Mouse (Mus musculus) bone marrow, adult 2 months (tissue): ENCODE measurements around the gene Specc1. TPM values are rescaled to one million over a fixed set of nuclear protein-coding genes. Genes with fewer than 3 reads are reported as not detected.

Experiments
- H3K27ac ChIP-seq: fragments of 200-500 bp; 2 replicates; pipeline ENCODE4 v1.5.1; 2012; ENCODE audit warnings: low read depth, mild to moderate bottlenecking, control low read depth, inconsistent platforms, low read length; ENCODE audit not compliant: control insufficient read depth, poor library complexity, insufficient read depth
- H3K4me1 ChIP-seq: fragments of 200-500 bp; 2 replicates; pipeline ENCODE4 v1.6.1; 2011; ENCODE audit warnings: low read length; ENCODE audit not compliant: control insufficient read depth, insufficient read depth
- H3K4me3 ChIP-seq: fragments of 200-500 bp; replicated peaks from 2 replicates; pipeline ENCODE3; 2011; ENCODE audit warnings: mild to moderate bottlenecking, low read depth, low read length, control low read depth; ENCODE audit not compliant: control insufficient read depth
- CTCF ChIP-seq: fragments of 200-500 bp; IDR thresholded peaks from 2 replicates; pipeline ENCODE4 v1.5.1; 2011; ENCODE audit warnings: low read length, control low read depth; ENCODE audit not compliant: control insufficient read depth, insufficient read depth
- POLR2A ChIP-seq: fragments of 200-500 bp; IDR thresholded peaks from 2 replicates; pipeline ENCODE4 v1.6.1; 2011; ENCODE audit warnings: low read depth, mild to moderate bottlenecking, control low read depth, low read length, borderline replicate concordance; ENCODE audit not compliant: control insufficient read depth
- WGBS: fragments of 180-500 bp; shearing (Covaris S2); methylation state at CpG from one replicate; pipeline ENCODE4 v1.1.7; 2018; 5-methylcytosine and 5-hydroxymethylcytosine counted together
- polyA plus RNA-seq: library from polyadenylated mRNA; stranded (reverse); fragments of >200 nt; gene quantifications from 2 replicates; pipeline ENCODE4 v1.2.4, GENCODE M21; 2011; ENCODE audit warnings: low replicate concordance; ENCODE audit not compliant: missing spikeins, insufficient read depth, insufficient read length

Gene Specc1
- polyA plus RNA-seq, 1 experiment = 73.8 TPM

DNA sequence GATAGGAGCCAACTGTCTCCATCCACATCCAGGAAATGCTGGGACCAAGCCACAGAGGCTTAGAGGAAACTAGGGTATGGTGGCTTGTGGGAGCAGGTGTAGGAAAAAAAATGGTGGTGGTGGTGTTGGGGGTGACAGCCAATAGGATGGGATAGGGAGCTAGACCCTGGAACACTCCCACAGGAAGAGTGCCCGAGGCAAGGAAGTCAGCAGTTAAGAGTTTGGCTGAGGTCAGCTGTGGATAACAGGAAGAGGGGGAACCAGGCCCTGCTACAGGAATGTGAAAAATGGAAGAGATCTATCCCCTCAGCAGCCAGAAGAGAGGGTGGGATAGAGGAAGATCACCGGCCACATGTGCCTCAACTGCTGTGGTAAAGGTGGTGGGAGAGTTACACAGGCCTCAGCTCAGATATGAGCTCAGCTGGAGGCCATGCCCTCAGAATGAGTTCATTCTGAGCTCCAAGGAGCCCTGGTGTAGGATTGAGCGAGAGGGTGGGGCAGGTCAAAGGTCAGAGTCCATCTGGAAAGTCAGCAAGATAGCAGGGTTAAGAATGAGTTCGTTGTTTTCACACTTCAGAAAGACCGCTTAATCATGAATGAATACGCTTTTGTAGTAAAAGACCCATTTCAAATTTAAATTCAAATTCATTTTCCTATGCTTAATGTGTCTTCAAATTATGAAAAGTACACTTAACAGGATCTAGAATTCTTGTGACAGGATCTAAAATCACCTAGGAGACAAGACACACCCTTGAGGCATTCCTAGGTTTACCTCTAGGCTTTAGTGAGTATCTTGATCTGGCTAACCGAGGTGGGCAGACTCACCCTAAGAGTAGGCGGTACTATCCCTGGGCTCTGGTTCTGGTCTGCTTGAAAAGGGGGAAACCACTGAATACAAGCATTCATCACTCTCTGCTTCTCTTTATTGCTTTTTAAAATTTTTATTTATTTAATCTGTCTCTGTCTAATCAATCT is 94.1 kb downstream of the Specc1 start:
- WGBS = 86% methylated on average over 8 of the region's 8 CpGs
- no peak overlapping the region for H3K27ac ChIP-seq
- no peak overlapping the region for H3K4me3 ChIP-seq
- TF ChIP-seq POLR2A (no peak), CTCF (no peak)
- no peaks in the 10 kb centered on the region; the same call in 1 of the 2 replicates for H3K4me1 ChIP-seq

DNA sequence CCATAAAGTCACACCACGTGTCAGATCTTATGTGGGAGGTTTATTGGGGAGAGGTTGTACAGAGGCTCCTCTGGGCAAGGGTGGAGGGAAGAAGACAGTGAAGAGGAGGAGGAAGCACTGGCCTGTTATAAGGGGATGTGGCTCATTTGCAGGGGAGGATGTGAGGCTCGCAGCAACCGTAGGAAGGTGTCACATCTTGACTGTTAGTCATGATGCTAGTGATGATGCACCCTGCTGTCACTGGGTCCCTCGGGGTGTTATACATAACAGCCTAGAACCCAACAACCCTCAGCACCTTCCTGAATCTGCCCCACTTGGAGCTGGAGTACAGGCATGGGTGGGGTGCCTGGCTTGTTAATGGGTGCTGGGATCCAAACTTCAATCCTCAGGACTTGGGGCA is 94.9 kb downstream of the Specc1 start:
- no peak overlapping the region for H3K4me3 ChIP-seq
- H3K4me1 ChIP-seq = no peaks in the 10 kb centered on the region; the same call in 1 of the 2 replicates
- 64% methylated on average over 4 of the region's 4 CpGs for WGBS
- TF ChIP-seq CTCF = no peak
- no peak for TF ChIP-seq POLR2A
- no peak overlapping the region for H3K27ac ChIP-seq

DNA sequence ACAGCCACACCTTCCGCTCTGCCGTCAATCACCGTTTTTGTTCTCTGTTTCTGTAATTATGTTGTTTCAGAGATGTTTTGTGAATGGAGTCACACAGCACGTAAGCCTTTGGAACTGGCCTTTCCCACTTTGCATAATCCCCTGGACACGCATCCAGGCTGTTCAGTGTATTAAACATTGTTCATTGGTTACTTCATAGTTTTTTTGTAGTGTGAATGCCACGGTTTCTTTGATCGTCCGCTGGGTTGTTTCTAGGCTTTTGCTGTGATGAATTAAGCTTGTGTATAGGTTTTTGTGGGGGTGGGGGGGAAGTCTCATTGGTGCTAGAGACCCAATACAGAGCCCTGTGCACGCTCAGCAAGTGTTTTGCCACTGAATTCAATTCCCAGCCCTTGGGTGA is 97.4 kb downstream of the Specc1 start:
- WGBS = 95% methylated on average over 9 of the region's 9 CpGs
- no peak overlapping the region for H3K27ac ChIP-seq
- H3K4me1 ChIP-seq = no peaks in the 10 kb centered on the region; the same call in 1 of the 2 replicates
- TF ChIP-seq POLR2A = no peak
- TF ChIP-seq CTCF = no peak
- no peak overlapping the region for H3K4me3 ChIP-seq

DNA sequence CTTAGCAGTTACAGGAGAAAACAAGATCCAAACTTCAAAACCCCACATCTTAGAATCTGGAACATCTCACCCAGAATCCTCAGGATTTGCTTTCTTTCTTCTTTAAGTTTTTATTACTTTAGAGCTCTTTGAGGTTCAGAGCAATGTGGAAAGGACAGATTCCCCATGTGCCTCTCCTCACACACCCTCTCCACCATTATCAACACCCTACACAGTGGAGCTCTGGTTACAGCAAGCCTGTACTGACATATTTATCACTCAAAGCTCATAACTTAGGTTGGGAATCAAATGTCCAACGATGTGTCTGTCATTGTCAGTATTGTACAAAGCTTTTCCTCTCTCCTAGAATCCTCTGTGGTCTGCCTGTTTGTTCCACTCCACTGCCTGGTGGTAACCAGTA is 108.0 kb downstream of the Specc1 start:
- H3K4me1 ChIP-seq = no peaks in the 10 kb centered on the region
- no peak overlapping the region for H3K4me3 ChIP-seq
- TF ChIP-seq CTCF (no peak), POLR2A (no peak)
- 14% methylated on average over 1 of the region's 1 CpGs for WGBS
- no peak overlapping the region for H3K27ac ChIP-seq

DNA sequence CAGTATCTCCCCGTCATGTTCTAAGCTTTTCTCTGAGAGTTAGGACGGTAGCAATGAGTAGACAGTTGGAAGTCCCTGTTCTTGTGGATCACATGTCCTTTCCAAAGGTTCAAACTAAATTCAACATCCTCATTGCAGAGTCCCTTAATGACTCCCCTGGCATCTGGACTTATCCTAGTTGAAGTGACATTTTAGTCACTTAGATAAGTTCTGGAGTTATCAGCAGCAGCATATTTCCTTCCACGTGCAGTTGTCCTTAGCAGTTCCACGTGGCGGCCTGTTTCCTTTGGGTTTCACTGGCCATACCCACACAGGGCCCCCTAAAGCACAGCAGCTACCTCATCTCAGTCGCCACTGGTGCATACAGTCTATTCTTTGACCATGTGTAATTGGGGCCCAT is 109.1 kb downstream of the Specc1 start:
- TF ChIP-seq CTCF (no peak), POLR2A (no peak)
- no peak overlapping the region for H3K27ac ChIP-seq
- H3K4me3 ChIP-seq = no peak overlapping the region
- H3K4me1 ChIP-seq = no peaks in the 10 kb centered on the region
- 38% methylated on average over 6 of the region's 6 CpGs for WGBS

DNA sequence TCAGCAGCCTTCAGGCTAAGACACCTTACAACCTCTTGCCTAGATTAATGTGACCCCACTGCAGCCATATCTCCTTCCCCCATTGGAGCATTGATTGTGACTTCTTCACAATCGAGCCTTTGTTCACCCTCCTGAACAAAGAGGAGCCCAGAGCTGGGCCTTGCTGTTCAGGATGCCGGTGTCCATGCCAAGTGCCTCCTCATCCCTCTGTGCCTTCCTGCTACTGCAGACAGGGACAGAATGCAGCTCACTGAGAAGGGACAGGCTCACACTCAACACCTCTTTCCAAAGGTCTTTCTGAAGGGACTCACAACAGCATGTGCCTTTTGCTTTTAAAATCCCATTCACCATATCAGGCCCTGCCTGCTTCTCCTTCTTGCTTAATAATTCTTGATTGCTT is 113.0 kb downstream of the Specc1 start:
- TF ChIP-seq POLR2A = no peak
- TF ChIP-seq CTCF = no peak
- WGBS = 71% methylated on average over 2 of the region's 2 CpGs

DNA sequence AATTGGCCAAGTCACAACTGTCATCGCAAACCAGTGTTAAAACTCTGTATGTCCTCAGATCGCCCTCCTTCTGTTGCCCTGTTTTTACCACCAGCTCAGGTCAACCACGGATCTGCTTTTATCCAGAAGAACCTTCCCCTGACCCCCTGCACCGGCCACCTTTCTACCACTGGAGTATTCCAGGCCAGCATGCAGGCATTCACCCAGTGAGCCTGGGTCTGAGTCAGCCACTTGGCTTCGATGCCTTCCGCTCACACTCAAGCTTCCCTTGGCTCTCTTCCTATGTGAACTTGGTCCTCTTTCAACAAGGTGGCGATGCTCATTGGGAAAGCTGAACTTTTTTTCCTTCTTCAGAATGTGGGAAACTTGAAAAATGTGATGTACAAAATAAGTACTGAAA is 113.6 kb downstream of the Specc1 start:
- H3K4me1 ChIP-seq = no peaks in the 10 kb centered on the region
- WGBS = 96% methylated on average over 7 of the region's 7 CpGs
- H3K4me3 ChIP-seq = no peak overlapping the region
- TF ChIP-seq POLR2A = no peak
- TF ChIP-seq CTCF = no peak
- H3K27ac ChIP-seq = no peak overlapping the region

More for the DNA sequence above, 113.0 kb downstream of the Specc1 start:
- no peaks in the 10 kb centered on the region for H3K4me1 ChIP-seq
- H3K27ac ChIP-seq = no peak overlapping the region
- H3K4me3 ChIP-seq = no peak overlapping the region

DNA sequence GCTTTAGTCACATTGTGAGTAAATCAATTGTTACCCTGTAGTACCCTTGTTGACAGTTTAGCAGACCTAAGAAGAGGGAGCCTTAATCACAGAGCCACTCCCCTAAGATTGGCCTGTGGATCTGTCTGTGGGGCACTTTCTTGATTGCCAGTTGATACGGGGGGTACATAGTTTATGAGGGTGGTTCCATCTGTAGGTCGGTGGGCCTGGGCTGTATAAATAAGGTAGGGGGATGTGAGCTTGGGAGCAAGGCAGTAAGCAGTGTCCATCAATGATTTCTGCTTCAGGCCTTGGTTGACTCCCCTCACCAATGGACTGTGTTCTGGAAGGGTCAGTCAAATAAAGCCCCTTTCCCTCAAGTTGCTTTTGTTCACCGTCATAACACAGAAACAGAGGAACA is 115.8 kb downstream of the Specc1 start:
- TF ChIP-seq CTCF = no peak
- TF ChIP-seq POLR2A = no peak
- 89% methylated on average over 3 of the region's 3 CpGs for WGBS
- no peak overlapping the region for H3K4me3 ChIP-seq
- H3K4me1 ChIP-seq = no peaks in the 10 kb centered on the region; the same call in 1 of the 2 replicates
- H3K27ac ChIP-seq = no peak overlapping the region

DNA sequence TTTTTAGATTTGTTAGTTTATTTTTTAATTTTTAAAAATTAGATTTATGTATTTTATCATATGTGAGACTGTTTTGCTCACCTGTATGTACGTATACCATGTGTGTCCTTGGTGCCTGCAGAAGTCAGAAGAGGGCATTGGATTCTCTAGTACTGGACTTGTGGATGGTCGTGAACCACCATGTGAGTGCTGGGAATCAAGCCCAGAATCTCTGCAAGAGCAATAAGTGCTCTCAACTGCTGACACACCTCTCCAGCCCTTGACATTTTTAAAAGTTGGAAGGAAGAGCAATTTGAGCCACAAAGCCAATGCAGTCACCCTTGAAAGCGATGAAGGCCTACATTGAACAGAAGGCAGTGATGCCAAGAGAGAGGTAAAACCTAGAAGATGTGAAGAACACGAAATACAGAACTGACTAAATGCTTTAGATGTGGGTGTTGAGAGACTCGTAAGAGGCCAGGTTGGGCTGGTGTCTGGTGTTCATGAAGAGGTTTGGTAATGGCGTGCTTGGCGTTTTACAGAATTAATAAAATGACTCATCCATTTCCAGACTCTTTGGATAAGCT is 117.1 kb downstream of the Specc1 start:
- TF ChIP-seq CTCF (no peak), POLR2A (no peak)
- Histone ChIP-seq H3K4me1 (no peaks in the 10 kb centered on the region; the same call in 1 of the 2 replicates), H3K4me3 (no peak overlapping the region), H3K27ac (no peak overlapping the region)
- 92% methylated on average over 7 of the region's 7 CpGs for WGBS
